Mouse (Mus musculus): ENCODE results near the gene Srsy.
"Not testable (repeated sequence)": the region's sequence is repeated elsewhere in the genome, so short reads cannot be mapped to it uniquely, and the experiment has no call there.

Srsy gene

GRCm38 (mm10) chrY:17937230-17937629 lies at the start of gene Srsy:
TSS of gene Srsy (minus strand) at chrY:17937330.
- DNase-seq (ENCODE audit: low read depth, low spot score), result not testable (repeated sequence)

Measured in CD4-positive helper T cell, adult 2 months (primary cell).